Mouse (Mus musculus): ENCODE data around the gene Fnbp1. TPM values are rescaled to one million over a fixed set of nuclear protein-coding genes. Genes with fewer than 3 reads are reported as not detected.
A peak's percentile ranks its signal among the peaks of the same experiment; 100 is the strongest.

Fnbp1 gene
- polyA plus RNA-seq, 1 experiment from 2014 or later: 13.9 TPM

DNA sequence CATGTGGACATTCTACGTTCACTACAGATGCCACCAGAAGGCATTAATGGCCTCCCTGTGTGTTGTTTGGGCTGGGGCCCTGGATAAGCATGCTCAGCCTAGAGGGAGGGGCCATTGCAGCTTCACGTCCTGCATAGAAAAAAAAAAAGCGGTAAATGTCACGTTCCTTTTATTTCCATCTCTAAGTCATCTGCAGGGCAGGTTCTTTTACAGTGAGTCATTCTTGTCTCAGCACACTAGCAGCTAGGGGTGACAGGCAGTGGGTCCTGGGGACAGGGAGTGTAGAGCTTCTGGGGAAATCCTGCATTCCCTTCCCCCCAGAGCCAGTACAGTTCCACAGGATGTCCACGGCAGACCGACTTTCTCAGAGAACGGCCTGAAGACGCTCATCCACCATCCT, 115.2 kb downstream of the Fnbp1 start:
- no peaks in the 10 kb centered on the region for H3K4me1 ChIP-seq (ENCODE audit: control insufficient read depth, insufficient read depth, low read length)
- WGBS: 70% methylated on average over 8 of the region's 8 CpGs
- H3K9ac ChIP-seq (ENCODE audit: low read length): no peak overlapping the region
- H3K4me3 ChIP-seq (ENCODE audit: low read depth, low read length): no peak overlapping the region
- ATAC-seq (ENCODE audit: insufficient number of reproducible peaks, low FRiP score, low TSS enrichment, low read depth) (no peak), DNase-seq (ENCODE audit: low spot score) (no peak)
- H3K27ac ChIP-seq (replicated peaks; ENCODE audit: low read depth, low read length): no peak overlapping the region
- H3K36me3 ChIP-seq (ENCODE audit: control insufficient read depth, insufficient read depth, low read length): peaks cover 2% of the 10 kb centered on the region; the same call in 1 of the 2 replicates
- no peak overlapping the region for H3K4me2 ChIP-seq (ENCODE audit: low read depth, severe bottlenecking)
- H3K27me3 ChIP-seq (ENCODE audit: control insufficient read depth, insufficient read depth, low read length): no peaks in the 10 kb centered on the region
- H3K9me3 ChIP-seq (ENCODE audit: control insufficient read depth, low read length): no peaks in the 10 kb centered on the region

DNA sequence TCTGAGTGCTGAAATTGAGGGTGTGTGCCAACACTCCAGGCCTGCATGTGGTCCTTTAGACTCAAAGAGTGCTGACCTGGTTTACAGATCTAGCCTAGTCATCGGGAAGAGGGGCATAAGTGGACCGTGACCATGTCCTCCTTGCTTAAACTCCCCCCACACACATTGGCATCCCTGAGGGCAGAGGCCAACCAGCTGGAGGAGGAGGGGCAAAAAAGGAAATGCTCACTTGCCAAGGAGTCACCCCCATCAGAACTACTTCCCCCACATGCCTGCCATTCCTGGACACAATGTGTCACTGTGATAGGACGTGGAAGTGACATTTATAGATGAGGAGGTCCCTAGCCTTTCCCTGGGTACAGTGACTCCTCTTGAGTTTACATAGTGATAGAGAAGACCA, 116.3 kb downstream of the Fnbp1 start:
- no peak for ATAC-seq (ENCODE audit: insufficient number of reproducible peaks, low FRiP score, low TSS enrichment, low read depth)
- Histone ChIP-seq H3K9me3 (ENCODE audit: control insufficient read depth, low read length) (no peaks in the 10 kb centered on the region), H3K27me3 (ENCODE audit: control insufficient read depth, insufficient read depth, low read length) (no peaks in the 10 kb centered on the region), H3K9ac (ENCODE audit: low read length) (no peak overlapping the region), H3K4me1 (ENCODE audit: control insufficient read depth, insufficient read depth, low read length) (no peaks in the 10 kb centered on the region), H3K27ac (replicated peaks; ENCODE audit: low read depth, low read length) (no peak overlapping the region), H3K4me2 (ENCODE audit: low read depth, severe bottlenecking) (no peak overlapping the region), H3K4me3 (ENCODE audit: low read depth, low read length) (no peak overlapping the region), H3K36me3 (ENCODE audit: control insufficient read depth, insufficient read depth, low read length) (peaks cover 2% of the 10 kb centered on the region; the same call in 1 of the 2 replicates)
- 83% methylated on average over 3 of the region's 3 CpGs for WGBS
- DNase-seq (ENCODE audit: low spot score): no peak

DNA sequence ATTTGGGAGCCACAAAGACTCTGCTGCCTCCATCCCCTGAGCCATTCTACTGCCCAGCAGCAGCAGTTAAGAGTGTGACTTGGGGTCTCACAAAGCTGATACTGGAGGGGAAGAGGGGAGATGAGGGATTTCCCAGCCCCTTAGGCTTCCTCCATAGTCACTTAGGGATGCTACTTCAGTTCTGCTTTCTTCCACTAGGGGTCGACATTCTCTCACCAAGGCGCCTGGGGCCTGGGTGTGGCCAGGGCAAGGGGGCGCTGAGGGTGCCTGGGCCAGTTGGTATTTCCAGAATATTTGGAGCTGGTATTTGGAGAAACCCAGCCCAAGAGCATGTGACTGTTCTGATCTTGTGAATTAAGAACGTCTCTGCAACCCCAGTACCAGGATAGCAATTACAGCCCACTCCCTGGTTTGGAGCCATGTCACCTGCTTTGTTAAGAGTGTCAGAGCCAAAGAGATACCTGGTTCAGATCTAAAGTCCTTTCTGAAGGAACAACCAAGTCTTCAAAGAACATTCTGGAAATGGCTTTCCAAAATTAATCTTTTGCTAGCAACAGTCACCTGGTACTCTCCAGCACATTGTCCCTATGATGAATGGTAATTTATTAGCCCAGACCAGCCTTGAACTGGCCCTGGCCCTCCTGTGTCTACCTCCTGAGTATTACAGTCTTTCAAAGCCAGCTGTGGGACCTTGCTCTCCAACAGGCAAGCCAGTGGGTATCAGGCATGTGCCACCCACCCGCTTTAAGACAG, 117.0 kb downstream of the Fnbp1 start:
- H3K4me3 ChIP-seq (ENCODE audit: low read depth, low read length): no peak overlapping the region
- DNase-seq (ENCODE audit: low spot score): peak; percentile 69
- H3K4me1 ChIP-seq (ENCODE audit: control insufficient read depth, insufficient read depth, low read length): no peaks in the 10 kb centered on the region
- no peak overlapping the region for H3K4me2 ChIP-seq (ENCODE audit: low read depth, severe bottlenecking)
- H3K9ac ChIP-seq (ENCODE audit: low read length): no peak overlapping the region
- no peak overlapping the region for H3K27ac ChIP-seq (replicated peaks; ENCODE audit: low read depth, low read length)
- ATAC-seq (ENCODE audit: insufficient number of reproducible peaks, low FRiP score, low TSS enrichment, low read depth): no peak
- no peaks in the 10 kb centered on the region for H3K9me3 ChIP-seq (ENCODE audit: control insufficient read depth, low read length)
- peaks cover 2% of the 10 kb centered on the region; the same call in 1 of the 2 replicates for H3K36me3 ChIP-seq (ENCODE audit: control insufficient read depth, insufficient read depth, low read length)
- WGBS: 26% methylated on average over 5 of the region's 5 CpGs
- H3K27me3 ChIP-seq (ENCODE audit: control insufficient read depth, insufficient read depth, low read length): no peaks in the 10 kb centered on the region

DNA sequence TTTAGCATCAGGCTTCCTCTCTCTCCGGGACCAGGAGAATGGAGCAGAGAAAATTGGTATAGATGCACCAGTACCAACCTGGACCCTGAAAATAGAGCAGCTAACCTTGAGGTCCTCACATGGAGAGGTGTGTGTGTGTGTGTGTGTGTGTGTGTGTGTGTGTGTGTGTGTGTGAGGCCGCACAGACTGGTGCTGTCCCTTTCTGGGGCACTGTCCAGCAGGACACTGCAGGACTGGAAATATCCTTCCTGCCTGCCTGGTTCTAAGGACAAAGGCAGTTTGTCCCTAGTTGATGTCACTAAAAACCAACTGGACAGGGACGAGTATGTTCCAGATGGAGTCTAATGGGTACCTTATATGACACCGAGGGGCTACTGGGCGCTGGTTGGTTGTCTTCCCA, 117.9 kb downstream of the Fnbp1 start:
- Histone ChIP-seq H3K27ac (replicated peaks; ENCODE audit: low read depth, low read length) (no peak overlapping the region), H3K4me2 (ENCODE audit: low read depth, severe bottlenecking) (no peak overlapping the region), H3K9ac (ENCODE audit: low read length) (no peak overlapping the region), H3K9me3 (ENCODE audit: control insufficient read depth, low read length) (no peaks in the 10 kb centered on the region), H3K4me3 (ENCODE audit: low read depth, low read length) (no peak overlapping the region), H3K27me3 (ENCODE audit: control insufficient read depth, insufficient read depth, low read length) (no peaks in the 10 kb centered on the region), H3K36me3 (ENCODE audit: control insufficient read depth, insufficient read depth, low read length) (peaks cover 2% of the 10 kb centered on the region; the same call in 1 of the 2 replicates), H3K4me1 (ENCODE audit: control insufficient read depth, insufficient read depth, low read length) (no peaks in the 10 kb centered on the region)
- DNase-seq (ENCODE audit: low spot score): no peak
- no peak for ATAC-seq (ENCODE audit: insufficient number of reproducible peaks, low FRiP score, low TSS enrichment, low read depth)
- WGBS: 76% methylated on average over 5 of the region's 5 CpGs

DNA sequence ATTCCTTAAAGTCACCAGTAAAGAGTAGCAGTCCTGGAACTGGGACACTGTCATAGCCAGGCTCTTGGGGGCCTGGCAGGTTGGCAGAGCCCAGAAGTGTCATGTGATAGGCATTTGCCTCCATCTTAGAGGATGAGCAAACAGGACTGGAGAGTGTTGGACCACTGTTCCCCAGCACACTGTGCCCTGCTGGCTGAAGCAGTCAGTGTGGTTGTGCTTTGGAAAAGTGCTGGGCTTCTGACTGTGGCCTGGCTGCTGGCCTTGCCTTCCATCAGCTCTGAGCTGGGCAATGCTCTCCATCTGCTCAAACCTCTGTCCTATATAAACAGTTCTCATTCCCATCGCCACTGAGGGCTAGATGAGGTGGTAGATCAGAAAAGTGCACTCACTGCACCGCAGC, 121.6 kb downstream of the Fnbp1 start:
- H3K4me3 ChIP-seq (ENCODE audit: low read depth, low read length): no peak overlapping the region
- ATAC-seq (ENCODE audit: insufficient number of reproducible peaks, low FRiP score, low TSS enrichment, low read depth) (no peak), DNase-seq (ENCODE audit: low spot score) (no peak)
- H3K27me3 ChIP-seq (ENCODE audit: control insufficient read depth, insufficient read depth, low read length): no peaks in the 10 kb centered on the region
- H3K27ac ChIP-seq (replicated peaks; ENCODE audit: low read depth, low read length): no peak overlapping the region
- no peaks in the 10 kb centered on the region for H3K4me1 ChIP-seq (ENCODE audit: control insufficient read depth, insufficient read depth, low read length)
- no peak overlapping the region for H3K4me2 ChIP-seq (ENCODE audit: low read depth, severe bottlenecking)
- H3K9ac ChIP-seq (ENCODE audit: low read length): no peak overlapping the region
- no peaks in the 10 kb centered on the region for H3K9me3 ChIP-seq (ENCODE audit: control insufficient read depth, low read length)
- WGBS: 88% methylated on average over 2 of the region's 2 CpGs
- H3K36me3 ChIP-seq (ENCODE audit: control insufficient read depth, insufficient read depth, low read length): peaks cover 3% of the 10 kb centered on the region; the same call in 1 of the 2 replicates

DNA sequence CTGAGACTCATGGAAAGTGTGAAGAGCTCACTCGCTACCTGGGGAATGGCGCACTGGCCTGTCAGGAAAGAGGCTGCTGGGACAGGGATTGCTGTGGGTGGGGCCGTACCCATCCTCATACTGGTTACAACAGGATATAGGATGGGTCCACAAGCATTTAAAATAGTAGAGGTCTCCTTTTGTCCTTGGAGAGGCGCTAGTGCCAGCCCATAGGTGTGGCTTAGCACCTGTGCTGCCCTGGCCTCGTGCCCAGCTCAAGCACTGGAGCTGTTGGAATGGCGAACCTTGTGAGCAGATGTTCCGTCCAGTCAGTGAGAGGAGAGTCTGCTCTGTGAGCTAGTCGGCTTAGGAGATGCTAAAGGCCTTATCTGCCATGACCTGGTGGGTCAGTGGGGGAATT, 122.8 kb downstream of the Fnbp1 start:
- H3K4me1 ChIP-seq (ENCODE audit: control insufficient read depth, insufficient read depth, low read length): no peaks in the 10 kb centered on the region
- no peaks in the 10 kb centered on the region for H3K9me3 ChIP-seq (ENCODE audit: control insufficient read depth, low read length)
- 86% methylated on average over 8 of the region's 8 CpGs for WGBS
- no peak overlapping the region for H3K4me3 ChIP-seq (ENCODE audit: low read depth, low read length)
- no peaks in the 10 kb centered on the region for H3K27me3 ChIP-seq (ENCODE audit: control insufficient read depth, insufficient read depth, low read length)
- no peak overlapping the region for H3K4me2 ChIP-seq (ENCODE audit: low read depth, severe bottlenecking)
- no peak overlapping the region for H3K27ac ChIP-seq (replicated peaks; ENCODE audit: low read depth, low read length)
- no peak overlapping the region for H3K9ac ChIP-seq (ENCODE audit: low read length)
- DNase-seq (ENCODE audit: low spot score) (no peak), ATAC-seq (ENCODE audit: insufficient number of reproducible peaks, low FRiP score, low TSS enrichment, low read depth) (no peak)
- H3K36me3 ChIP-seq (ENCODE audit: control insufficient read depth, insufficient read depth, low read length): peaks cover 3% of the 10 kb centered on the region; the same call in 1 of the 2 replicates

DNA sequence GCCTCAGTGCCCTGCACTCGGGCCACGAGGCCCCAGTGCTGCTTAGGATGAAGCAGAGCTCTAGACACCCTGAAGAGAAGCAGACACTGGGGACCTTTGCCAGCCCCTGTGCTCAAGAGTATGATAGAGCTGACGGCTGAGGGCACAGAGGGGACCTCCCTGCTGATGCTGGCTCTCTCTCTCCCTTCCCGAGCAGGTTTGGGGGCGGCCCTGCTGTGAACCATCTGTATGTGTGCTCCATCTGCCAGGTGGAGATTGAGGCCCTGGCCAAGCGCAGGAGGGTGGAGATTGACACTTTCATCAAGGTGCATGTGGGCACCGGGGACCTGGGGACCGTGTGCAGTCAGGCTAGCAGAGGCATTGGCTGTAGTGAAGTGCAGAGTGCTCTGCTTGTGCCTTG, 123.3 kb downstream of the Fnbp1 start:
- Histone ChIP-seq H3K4me3 (ENCODE audit: low read depth, low read length) (no peak overlapping the region), H3K9ac (ENCODE audit: low read length) (no peak overlapping the region), H3K4me1 (ENCODE audit: control insufficient read depth, insufficient read depth, low read length) (no peaks in the 10 kb centered on the region), H3K4me2 (ENCODE audit: low read depth, severe bottlenecking) (no peak overlapping the region), H3K27ac (replicated peaks; ENCODE audit: low read depth, low read length) (no peak overlapping the region), H3K9me3 (ENCODE audit: control insufficient read depth, low read length) (no peaks in the 10 kb centered on the region), H3K27me3 (ENCODE audit: control insufficient read depth, insufficient read depth, low read length) (no peaks in the 10 kb centered on the region), H3K36me3 (ENCODE audit: control insufficient read depth, insufficient read depth, low read length) (peaks cover 3% of the 10 kb centered on the region; the same call in 1 of the 2 replicates)
- WGBS: 89% methylated on average over 8 of the region's 8 CpGs
- ATAC-seq (ENCODE audit: insufficient number of reproducible peaks, low FRiP score, low TSS enrichment, low read depth) (no peak), DNase-seq (ENCODE audit: low spot score) (no peak)

DNA sequence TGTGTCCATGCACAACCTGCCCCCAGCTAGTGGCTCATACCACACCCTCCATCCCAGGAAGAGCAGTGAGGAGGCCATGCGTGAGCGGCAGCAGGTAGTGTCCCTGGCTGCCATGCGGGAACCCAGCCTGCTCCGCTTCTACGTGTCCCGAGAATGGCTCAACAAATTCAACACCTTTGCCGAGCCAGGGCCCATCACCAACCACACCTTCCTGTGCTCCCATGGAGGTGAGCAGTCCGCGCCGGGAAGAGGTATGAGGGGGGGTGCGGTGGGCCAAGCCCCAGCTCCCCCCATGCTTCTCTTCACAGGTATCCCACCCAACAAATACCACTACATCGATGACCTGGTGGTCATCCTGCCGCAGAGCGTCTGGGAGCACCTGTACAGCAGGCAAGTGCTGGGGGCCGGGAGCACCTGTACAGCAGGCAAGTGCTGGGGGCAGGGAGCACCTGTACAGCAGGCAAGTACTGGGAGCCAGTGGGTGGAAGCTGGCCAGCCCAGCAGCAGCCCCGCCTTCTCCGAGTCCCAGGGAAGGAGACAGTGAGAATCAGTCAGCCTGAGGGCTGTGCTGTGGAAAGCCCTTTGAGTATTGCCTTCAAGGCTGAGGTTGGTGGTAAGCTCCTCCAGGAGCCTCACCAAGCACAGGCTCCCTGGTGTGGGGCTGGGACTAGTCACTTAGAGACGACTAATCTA, 124.0 kb downstream of the Fnbp1 start:
- Histone ChIP-seq H3K4me2 (ENCODE audit: low read depth, severe bottlenecking) (no peak overlapping the region), H3K36me3 (ENCODE audit: control insufficient read depth, insufficient read depth, low read length) (peaks cover 3% of the 10 kb centered on the region; the same call in 1 of the 2 replicates), H3K4me1 (ENCODE audit: control insufficient read depth, insufficient read depth, low read length) (no peaks in the 10 kb centered on the region), H3K27ac (replicated peaks; ENCODE audit: low read depth, low read length) (no peak overlapping the region), H3K27me3 (ENCODE audit: control insufficient read depth, insufficient read depth, low read length) (no peaks in the 10 kb centered on the region), H3K4me3 (ENCODE audit: low read depth, low read length) (no peak overlapping the region), H3K9me3 (ENCODE audit: control insufficient read depth, low read length) (no peaks in the 10 kb centered on the region), H3K9ac (ENCODE audit: low read length) (no peak overlapping the region)
- 92% methylated on average over 18 of the region's 18 CpGs for WGBS
- DNase-seq (ENCODE audit: low spot score) (no peak), ATAC-seq (ENCODE audit: insufficient number of reproducible peaks, low FRiP score, low TSS enrichment, low read depth) (no peak)
